17 mouse cellular contexts compared by ENCODE assay signal in genomic region chr10:117729139-117729814, GRCm38 (mm10). TPM values are rescaled to one million over a fixed set of nuclear protein-coding genes. Genes with fewer than 3 reads are reported as not detected.
DNase-seq lines count a peak whose midpoint lies in the region; ATAC-seq and TF ChIP-seq lines count a peak whose summit lies in the region.
"Had no signal": no experiment of that assay in that cellular context is flagged by ENCODE, and none has a peak within 500 bp of the region (broad histone marks: within the 10 kb centered on the region; RNA-seq: fewer than 3 reads in every experiment).

No protein-coding gene starts in this region.

- no peaks in the 10 kb centered on the region for H3K36me3 ChIP-seq in liver, embryonic 12.5 days
- H3K36me3 ChIP-seq in liver, embryonic 16.5 days (ENCODE audit: control insufficient read depth, insufficient read depth): no peaks in the 10 kb centered on the region
- no peaks in the 10 kb centered on the region for H3K36me3 ChIP-seq in lung, postnatal 0 days (ENCODE audit: insufficient read depth, low read length)
- no peaks in the 10 kb centered on the region for H3K36me3 ChIP-seq in stomach, postnatal 0 days (ENCODE audit: control insufficient read depth, insufficient read depth, low read length)
- H3K36me3 ChIP-seq: heart, embryonic 13.5 days; liver, embryonic 13.5 days had no signal

- intact Hi-C loops in left cerebral cortex, postnatal 36 days (cut with DNase I): no loop called here

- H3K9ac ChIP-seq in liver, embryonic 12.5 days: no peak overlapping the region
- H3K9ac ChIP-seq in liver, embryonic 16.5 days (ENCODE audit: low read depth, low read length): no peak overlapping the region
- H3K9ac ChIP-seq in lung, postnatal 0 days (replicated peaks; ENCODE audit: low read depth): no peak overlapping the region
- no peak overlapping the region for H3K9ac ChIP-seq in stomach, postnatal 0 days (ENCODE audit: low read length)
- H3K9ac ChIP-seq: forebrain, embryonic 13.5 days; heart, embryonic 13.5 days; liver, embryonic 13.5 days; neural tube, embryonic 12.5 days had no signal

- H3K4me1 ChIP-seq in liver, embryonic 12.5 days: peaks cover 32% of the 10 kb centered on the region
- H3K4me1 ChIP-seq in liver, embryonic 16.5 days (ENCODE audit: control insufficient read depth, low read depth, low read length): peaks cover 26% of the 10 kb centered on the region
- no peaks in the 10 kb centered on the region for H3K4me1 ChIP-seq in lung, postnatal 0 days (ENCODE audit: insufficient read depth, low read depth, low read length)
- no peaks in the 10 kb centered on the region for H3K4me1 ChIP-seq in stomach, postnatal 0 days (replicated peaks; ENCODE audit: control insufficient read depth, insufficient read depth)
- H3K4me1 ChIP-seq: forebrain, embryonic 13.5 days; neural tube, embryonic 12.5 days had no signal

- TF ChIP-seq CTCF in lung, postnatal 0 days (IDR thresholded peaks at IDR 0.05): no peak
- TF ChIP-seq CTCF in stomach, postnatal 0 days (IDR thresholded peaks at IDR 0.05; ENCODE audit: low read depth): no peak

- no peak overlapping the region for H3K4me3 ChIP-seq in liver, embryonic 12.5 days
- H3K4me3 ChIP-seq in liver, embryonic 16.5 days (ENCODE audit: low read depth, low read length): no peak overlapping the region
- H3K4me3 ChIP-seq in lung, postnatal 0 days (ENCODE audit: low read depth, low read length): no peak overlapping the region
- H3K4me3 ChIP-seq in stomach, postnatal 0 days (ENCODE audit: low read depth, low read length): no peak overlapping the region
- H3K4me3 ChIP-seq: forebrain, embryonic 13.5 days; heart, embryonic 13.5 days; liver, embryonic 13.5 days; neural tube, embryonic 12.5 days had no signal

- WGBS in liver, embryonic 12.5 days (ENCODE audit: insufficient replicate concordance): 64% methylated on average over 11 of the region's 11 CpGs
- 58% methylated on average over 11 of the region's 11 CpGs for WGBS in liver, embryonic 16.5 days (ENCODE audit: insufficient replicate concordance)
- 30% methylated on average over 11 of the region's 11 CpGs for WGBS in lung, postnatal 0 days
- WGBS in stomach, postnatal 0 days: 41% methylated on average over 11 of the region's 11 CpGs

- no peaks in the 10 kb centered on the region for H3K9me3 ChIP-seq in liver, embryonic 12.5 days (replicated peaks)
- H3K9me3 ChIP-seq in liver, embryonic 16.5 days (replicated peaks; ENCODE audit: control insufficient read depth, low read length): no peaks in the 10 kb centered on the region
- no peaks in the 10 kb centered on the region for H3K9me3 ChIP-seq in lung, postnatal 0 days (ENCODE audit: low read length)
- no peaks in the 10 kb centered on the region for H3K9me3 ChIP-seq in stomach, postnatal 0 days (ENCODE audit: control insufficient read depth, low read length)
- H3K9me3 ChIP-seq: forebrain, embryonic 13.5 days; heart, embryonic 13.5 days; liver, embryonic 13.5 days; neural tube, embryonic 12.5 days had no signal

- no peak for ATAC-seq in liver, embryonic 12.5 days
- ATAC-seq in liver, embryonic 16.5 days (ENCODE audit: low read depth): peak; percentile 45
- peak; percentile 88 for ATAC-seq in lung, postnatal 0 days
- peak; percentile 33; the same call in 1 of the 2 replicates for ATAC-seq in stomach, postnatal 0 days (ENCODE audit: low FRiP score, low TSS enrichment)
- ATAC-seq: forebrain, embryonic 13.5 days had no signal

- DNase-seq in liver: peak; percentile 24
- peak; percentile 91 for DNase-seq in lung, postnatal 0 days (ENCODE audit: low spot score)
- DNase-seq in stomach, postnatal 0 days (ENCODE audit: low spot score): no peak
- no peak for DNase-seq in frontal cortex, postnatal 10 days (ENCODE audit: low spot score in 2 of 2)
- DNase-seq in left cerebral cortex, postnatal 36 days (ENCODE audit: low spot score in 2 of 2): no peak
- DNase-seq: cerebellum, postnatal 10 days; embryo, embryonic 11 days; heart, postnatal 36 days; kidney, postnatal 4 days; liver, embryonic 13.5 days; right cerebral cortex, postnatal 14 days; thymus, postnatal 36 days had no signal

- H3K27ac ChIP-seq in liver, embryonic 12.5 days: no peak overlapping the region
- H3K27ac ChIP-seq in liver, embryonic 16.5 days (ENCODE audit: low read length): no peak overlapping the region
- peak overlapping the region; percentile 85 for H3K27ac ChIP-seq in lung, postnatal 0 days (ENCODE audit: low read length)
- no peak overlapping the region; the same call in 1 of the 2 replicates for H3K27ac ChIP-seq in stomach, postnatal 0 days (replicated peaks)
- H3K27ac ChIP-seq: forebrain, embryonic 13.5 days; heart, embryonic 13.5 days; liver, embryonic 13.5 days; neural tube, embryonic 12.5 days had no signal

- no peak overlapping the region for H3K4me2 ChIP-seq in liver, embryonic 12.5 days
- no peak overlapping the region for H3K4me2 ChIP-seq in liver, embryonic 16.5 days (ENCODE audit: low read depth, low read length)
- no peak overlapping the region for H3K4me2 ChIP-seq in lung, postnatal 0 days (replicated peaks; ENCODE audit: low read depth, low read length)
- H3K4me2 ChIP-seq in stomach, postnatal 0 days (replicated peaks; ENCODE audit: low read depth): no peak overlapping the region
- H3K4me2 ChIP-seq: forebrain, embryonic 13.5 days; heart, embryonic 13.5 days; liver, embryonic 13.5 days; neural tube, embryonic 12.5 days had no signal

- H3K27me3 ChIP-seq in liver, embryonic 12.5 days (replicated peaks): no peaks in the 10 kb centered on the region
- H3K27me3 ChIP-seq in liver, embryonic 16.5 days (ENCODE audit: control insufficient read depth, insufficient read depth, low read depth, low read length): no peaks in the 10 kb centered on the region
- H3K27me3 ChIP-seq in lung, postnatal 0 days (replicated peaks; ENCODE audit: insufficient read depth, low read length): no peaks in the 10 kb centered on the region
- H3K27me3 ChIP-seq in stomach, postnatal 0 days (ENCODE audit: control insufficient read depth, insufficient read depth, low read length): no peaks in the 10 kb centered on the region
- H3K27me3 ChIP-seq: forebrain, embryonic 13.5 days; heart, embryonic 13.5 days; liver, embryonic 13.5 days; neural tube, embryonic 12.5 days had no signal

- peak; percentile 99 for TF ChIP-seq EP300 in lung, postnatal 0 days (IDR thresholded peaks at IDR 0.05)
- TF ChIP-seq EP300 in stomach, postnatal 0 days (optimal IDR thresholded peaks at IDR 0.05): no peak

RNA-seq across cellular contexts. Expression of gene Slc35e3, which starts 16.9 kb away (rescaled TPM):
- polyA plus RNA-seq in liver, embryonic 12.5 days (2016; fragmentation: Nextera tagmentation; extraction: Ambion mirVana): 5.2 and 5.3 TPM in 2 replicates
- 2.3 and 2.5 TPM in 2 replicates for polyA plus RNA-seq in liver, embryonic 16.5 days (2015; fragmentation: Nextera tagmentation; extraction: Ambion mirVana)
- 16.7 and 17.2 TPM in 2 replicates for polyA plus RNA-seq in lung, postnatal 0 days (2015; fragmentation: Nextera tagmentation; extraction: Ambion mirVana)
- 19.4 and 21.0 TPM in 2 replicates for polyA plus RNA-seq in stomach, postnatal 0 days (2015; fragmentation: Nextera tagmentation; extraction: Ambion mirVana)
- total RNA-seq in left cerebral cortex, postnatal 36 days (2021): 10 to 100 TPM; 30.2 to 30.9 TPM

RNA-seq across cellular contexts. Expression of gene Mdm2, which starts 18.7 kb away (rescaled TPM):
- polyA plus RNA-seq in liver, embryonic 12.5 days (2016; fragmentation: Nextera tagmentation; extraction: Ambion mirVana): 35.6 and 36.9 TPM in 2 replicates
- polyA plus RNA-seq in liver, embryonic 16.5 days (2015; fragmentation: Nextera tagmentation; extraction: Ambion mirVana): 20.3 and 20.7 TPM in 2 replicates
- polyA plus RNA-seq in lung, postnatal 0 days (2015; fragmentation: Nextera tagmentation; extraction: Ambion mirVana): 22.7 and 28.9 TPM in 2 replicates
- polyA plus RNA-seq in stomach, postnatal 0 days (2015; fragmentation: Nextera tagmentation; extraction: Ambion mirVana): 14.8 and 17.6 TPM in 2 replicates
- 10 to 100 TPM; 47.0 to 66.1 TPM for total RNA-seq in left cerebral cortex, postnatal 36 days (2021)

Comparison
In these comparisons a context has a peak if more than half of its experiments do, and no peak if none do; other contexts are left out.
1. DNase-seq: peak in liver (single experiment) and lung, postnatal 0 days (single experiment); none in stomach, postnatal 0 days (single experiment), frontal cortex, postnatal 10 days (0 of 2) and left cerebral cortex, postnatal 36 days (0 of 2).